Mouse (Mus musculus) heart, postnatal 0 days (tissue): ENCODE measurements around the gene Bco2. TPM values are rescaled to one million over a fixed set of nuclear protein-coding genes. Genes with fewer than 3 reads are reported as not detected.

Experiments
- ATAC-seq: fragments of 200-750 bp; cut with Nextera tagmentation; 2 replicates; pipeline ENCODE4 v1.8.0; 2017; ENCODE audit warnings: low read depth, moderate number of reproducible peaks, moderate library complexity; ENCODE audit not compliant: insufficient read depth
- DNase-seq: peaks from one replicate; pipeline ENCODE4 v3.0.0-alpha.2; 2016; ENCODE audit warnings: low spot score
- H3K27ac ChIP-seq: fragments of 300-500 bp; sonication (generic); 2 replicates; pipeline ENCODE4 v1.5.1; 2014; ENCODE audit warnings: low read depth, mild to moderate bottlenecking
- H3K27me3 ChIP-seq: fragments of 300-500 bp; sonication (generic); 2 replicates; pipeline ENCODE4 v1.6.1; 2014; ENCODE audit warnings: low read length, mixed read lengths; ENCODE audit not compliant: control insufficient read depth, insufficient read depth
- H3K36me3 ChIP-seq: fragments of 300-500 bp; sonication (generic); replicated peaks from 2 replicates; pipeline ENCODE4 v1.6.1; 2014; ENCODE audit warnings: low read length, mixed read lengths; ENCODE audit not compliant: control insufficient read depth, insufficient read depth
- H3K4me1 ChIP-seq: fragments of 300-500 bp; sonication (generic); 2 replicates; pipeline ENCODE4 v1.6.1; 2014; ENCODE audit warnings: antibody characterized with exemption; ENCODE audit not compliant: control insufficient read depth, insufficient read depth
- H3K4me2 ChIP-seq: fragments of 300-500 bp; sonication (generic); 2 replicates; pipeline ENCODE4 v1.6.1; 2014; ENCODE audit warnings: low read depth, mild to moderate bottlenecking, low read length, moderate library complexity
- H3K4me3 ChIP-seq: fragments of 300-500 bp; sonication (generic); 2 replicates; pipeline ENCODE4 v1.5.1; 2014; ENCODE audit warnings: low read depth, low read length
- H3K9ac ChIP-seq: fragments of 300-500 bp; sonication (generic); replicated peaks from 2 replicates; pipeline ENCODE4 v1.6.1; 2014; ENCODE audit warnings: low read depth, low read length, mixed read lengths
- H3K9me3 ChIP-seq: fragments of 300-500 bp; sonication (generic); replicated peaks from 2 replicates; pipeline ENCODE4 v1.6.1; 2016; ENCODE audit warnings: low read length; ENCODE audit not compliant: control insufficient read depth
- CTCF ChIP-seq: IDR thresholded peaks from 2 replicates; pipeline ENCODE4 v1.5.1; 2016; ENCODE audit warnings: antibody characterized with exemption, control low read depth, low read depth
- EP300 ChIP-seq: IDR thresholded peaks from 2 replicates; pipeline ENCODE4 v1.6.1; 2016; ENCODE audit warnings: antibody characterized with exemption, low read depth
- WGBS: fragments of 180-500 bp; shearing (Covaris S2); extraction: QIAGEN DNeasy Blood & Tissue Kit; methylation state at CpG from one replicate; pipeline ENCODE4 v1.1.7; 2014; 5-methylcytosine and 5-hydroxymethylcytosine counted together
- polyA plus RNA-seq: library from polyadenylated mRNA; unstranded; fragments of >200 nt; fragmentation: Nextera tagmentation; extraction: Ambion mirVana; gene quantifications from 2 replicates; pipeline ENCODE4 v1.2.1, GENCODE M21; 2015
- total RNA-seq: library from RNA; depleted of rRNA; stranded (reverse); fragments of >200 nt; gene quantifications from 2 replicates; pipeline ENCODE4 v1.2.3, GENCODE M21; 2014; ENCODE audit warnings: low replicate concordance

Bco2 gene
- total and polyA plus RNA-seq, 2 experiments from 2014 or later: 0.07 TPM; not detected in 1

DNA sequence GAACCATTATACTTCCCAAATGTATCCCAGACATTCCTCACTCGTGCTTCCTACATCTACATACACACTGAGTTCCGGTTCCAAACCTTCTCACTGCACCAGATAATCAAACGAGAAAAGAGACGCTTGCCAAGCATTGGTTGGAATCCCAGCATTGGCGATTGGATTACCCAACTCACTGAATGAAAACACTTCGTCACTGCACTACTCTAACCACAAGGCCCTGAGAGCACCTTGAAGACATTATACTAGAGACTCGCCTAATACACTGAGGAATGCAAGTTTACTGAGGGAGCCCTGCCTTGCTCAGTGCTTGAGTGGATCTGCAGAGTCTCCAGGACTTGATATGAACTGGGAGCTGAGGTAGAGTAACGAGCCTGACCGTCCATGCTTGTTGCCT, 12.6 kb downstream of the Bco2 start:
- WGBS: 69% methylated on average over 9 of the region's 9 CpGs
- ATAC-seq (no peak), DNase-seq (no peak)
- Histone ChIP-seq H3K27ac (no peak overlapping the region), H3K9me3 (no peaks in the 10 kb centered on the region), H3K4me1 (no peaks in the 10 kb centered on the region), H3K4me2 (no peak overlapping the region), H3K9ac (no peak overlapping the region), H3K27me3 (no peaks in the 10 kb centered on the region), H3K4me3 (no peak overlapping the region), H3K36me3 (no peaks in the 10 kb centered on the region)
- TF ChIP-seq CTCF (no peak), EP300 (no peak)

DNA sequence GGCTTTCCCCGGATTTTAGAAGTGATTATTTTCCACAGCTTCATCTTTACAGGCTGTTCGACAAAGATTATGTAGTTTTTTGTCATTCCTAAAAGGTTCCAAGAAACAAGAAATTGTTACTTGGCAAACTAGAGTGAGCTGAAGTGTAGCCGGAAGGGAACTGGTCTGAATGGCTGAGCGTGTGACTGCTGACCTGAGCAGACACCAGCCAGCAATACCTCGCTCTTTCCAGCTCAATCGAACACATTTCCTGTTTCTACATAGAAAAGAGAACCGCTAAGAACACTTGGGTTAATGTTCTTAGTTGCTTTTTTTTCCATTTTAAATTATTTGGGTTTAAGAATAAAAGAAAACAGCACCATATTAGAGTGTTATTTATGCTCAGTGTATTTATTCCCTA, 14.8 kb downstream of the Bco2 start:
- no peak for ATAC-seq
- Histone ChIP-seq H3K4me3 (no peak overlapping the region), H3K4me1 (no peaks in the 10 kb centered on the region), H3K4me2 (no peak overlapping the region), H3K27me3 (no peaks in the 10 kb centered on the region), H3K36me3 (no peaks in the 10 kb centered on the region), H3K27ac (no peak overlapping the region), H3K9me3 (no peaks in the 10 kb centered on the region), H3K9ac (no peak overlapping the region)
- TF ChIP-seq EP300 (no peak), CTCF (no peak)
- DNase-seq: no peak
- 52% methylated on average over 7 of the region's 7 CpGs for WGBS

DNA sequence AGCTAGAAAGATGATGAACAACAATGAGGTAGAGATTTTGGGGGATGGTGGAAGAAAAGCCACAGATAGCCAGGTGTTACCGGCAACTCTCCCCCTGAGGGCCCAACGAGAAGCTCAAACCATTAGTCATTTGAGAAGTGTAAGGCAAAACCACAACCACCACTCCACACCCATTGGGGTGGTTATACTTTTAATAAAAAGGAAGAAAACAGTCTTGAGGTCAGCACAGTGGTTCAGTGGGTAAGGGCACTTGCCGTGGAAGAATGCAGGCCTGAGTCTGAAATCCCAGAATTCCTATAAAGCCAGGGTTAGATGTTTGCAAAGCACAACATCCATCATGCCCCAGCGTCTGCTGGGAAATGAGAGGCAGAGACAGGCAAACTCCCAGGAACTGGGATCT, 17.7 kb downstream of the Bco2 start:
- Histone ChIP-seq H3K9me3 (no peaks in the 10 kb centered on the region), H3K27me3 (no peaks in the 10 kb centered on the region), H3K36me3 (no peaks in the 10 kb centered on the region), H3K4me2 (no peak overlapping the region), H3K27ac (no peak overlapping the region), H3K9ac (no peak overlapping the region), H3K4me3 (no peak overlapping the region), H3K4me1 (no peaks in the 10 kb centered on the region)
- no peak for DNase-seq
- 62% methylated on average over 4 of the region's 4 CpGs for WGBS
- TF ChIP-seq EP300 (no peak), CTCF (no peak)
- no peak for ATAC-seq

DNA sequence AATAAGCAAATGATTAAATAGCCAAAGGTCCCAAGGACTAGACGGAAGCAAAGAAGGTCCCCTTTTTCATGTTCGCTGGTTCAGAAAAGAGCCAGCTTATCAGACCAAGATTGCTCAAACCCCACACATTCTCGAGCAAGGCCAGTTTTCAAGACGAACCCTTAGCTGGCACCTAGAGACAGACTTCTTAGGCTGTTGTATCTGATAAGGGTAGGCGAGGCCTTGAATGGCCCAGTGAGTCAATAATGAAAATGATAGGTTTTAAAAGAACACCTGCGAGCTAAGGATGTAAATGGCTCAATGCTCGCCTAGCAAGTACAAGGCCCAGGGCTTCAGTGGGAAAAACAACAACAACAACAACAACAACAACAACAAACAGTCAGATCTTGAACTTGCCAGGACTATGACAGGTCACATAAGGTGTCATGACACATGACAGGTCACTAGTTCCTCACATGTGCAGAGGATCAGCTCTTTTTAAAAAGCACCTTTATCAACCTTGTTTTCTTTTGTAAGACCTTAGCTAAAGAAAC, 18.3 kb downstream of the Bco2 start:
- no peak for ATAC-seq
- Histone ChIP-seq H3K27ac (no peak overlapping the region), H3K4me2 (no peak overlapping the region), H3K9me3 (no peaks in the 10 kb centered on the region), H3K27me3 (no peaks in the 10 kb centered on the region), H3K4me3 (no peak overlapping the region), H3K36me3 (no peaks in the 10 kb centered on the region), H3K4me1 (no peaks in the 10 kb centered on the region), H3K9ac (no peak overlapping the region)
- 65% methylated on average over 7 of the region's 7 CpGs for WGBS
- no peak for TF ChIP-seq CTCF
- no peak for TF ChIP-seq EP300
- DNase-seq: no peak

DNA sequence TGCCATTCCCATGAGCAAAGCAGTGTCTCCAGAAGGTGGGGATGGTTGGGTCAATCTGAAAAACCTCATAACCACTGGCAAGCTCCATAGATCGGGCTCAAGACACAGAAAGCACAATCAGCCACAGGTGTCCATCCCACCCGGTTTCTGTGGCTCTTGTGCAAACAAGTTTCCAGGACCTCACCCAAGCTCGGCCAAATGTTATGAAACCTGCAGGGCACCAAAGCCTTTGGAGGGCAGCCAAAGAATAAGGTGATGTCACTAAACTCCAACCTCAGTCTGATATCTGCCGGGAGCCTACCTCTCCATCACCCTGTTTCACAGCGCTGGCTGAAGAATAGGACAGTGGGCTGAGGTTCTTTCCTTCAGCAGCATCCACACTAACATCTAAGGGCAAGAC, 19.1 kb downstream of the Bco2 start:
- H3K9me3 ChIP-seq: no peaks in the 10 kb centered on the region
- H3K4me3 ChIP-seq: no peak overlapping the region
- ATAC-seq (no peak), DNase-seq (no peak)
- no peak overlapping the region for H3K27ac ChIP-seq
- no peak overlapping the region for H3K4me2 ChIP-seq
- no peak for TF ChIP-seq CTCF
- TF ChIP-seq EP300: no peak
- 56% methylated on average over 5 of the region's 5 CpGs for WGBS
- no peaks in the 10 kb centered on the region for H3K36me3 ChIP-seq
- no peaks in the 10 kb centered on the region for H3K27me3 ChIP-seq
- H3K4me1 ChIP-seq: no peaks in the 10 kb centered on the region
- no peak overlapping the region for H3K9ac ChIP-seq

DNA sequence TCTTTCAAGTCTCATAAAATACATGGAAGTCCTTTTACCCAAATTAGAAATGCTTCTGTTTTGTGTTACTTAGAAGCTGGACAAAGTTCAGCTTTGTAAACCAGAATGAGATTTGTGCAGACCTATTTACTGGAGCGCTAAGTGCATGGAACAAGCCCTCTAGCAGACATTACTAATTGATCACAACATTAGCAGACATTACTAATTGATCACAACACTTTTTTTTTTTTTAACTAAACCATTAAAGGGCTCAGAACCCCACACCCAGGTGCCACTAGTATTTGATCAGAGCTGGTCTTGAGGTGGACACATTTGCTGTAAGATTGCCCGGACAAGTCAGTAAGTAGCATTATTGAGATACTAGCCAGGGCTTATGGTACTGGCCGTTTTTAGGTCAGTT, 21.2 kb downstream of the Bco2 start:
- ATAC-seq: no peak
- Histone ChIP-seq H3K4me3 (no peak overlapping the region), H3K36me3 (no peaks in the 10 kb centered on the region), H3K4me2 (no peak overlapping the region), H3K9ac (no peak overlapping the region), H3K27me3 (no peaks in the 10 kb centered on the region), H3K27ac (no peak overlapping the region), H3K9me3 (no peaks in the 10 kb centered on the region), H3K4me1 (no peaks in the 10 kb centered on the region)
- TF ChIP-seq EP300 (no peak), CTCF (no peak)
- WGBS: 61% methylated on average over 3 of the region's 3 CpGs
- no peak for DNase-seq
